Mouse (Mus musculus) intestine, postnatal 0 days (tissue): Measurements from ENCODE around the gene Agfg1. TPM values are rescaled to one million over a fixed set of nuclear protein-coding genes. Genes with fewer than 3 reads are reported as not detected.
"Not testable (repeated sequence)": the region's sequence is repeated elsewhere in the genome, so short reads cannot be mapped to it uniquely, and the experiment has no call there.

Source experiments
- ATAC-seq: fragments of 200-750 bp; cut with Nextera tagmentation; 2 replicates; pipeline ENCODE4 v1.8.0; 2017; ENCODE audit warnings: mild to moderate bottlenecking, moderate TSS enrichment, moderate library complexity
- H3K27ac ChIP-seq: fragments of 300-500 bp; sonication (generic); 2 replicates; pipeline ENCODE4 v1.5.1; 2014; ENCODE audit warnings: mild to moderate bottlenecking, low read depth, low read length, moderate library complexity
- H3K27me3 ChIP-seq: fragments of 300-500 bp; sonication (generic); replicated peaks from 2 replicates; pipeline ENCODE4 v1.6.1; 2014; ENCODE audit warnings: low read length, mixed read lengths; ENCODE audit not compliant: control insufficient read depth, insufficient read depth
- H3K36me3 ChIP-seq: fragments of 300-500 bp; sonication (generic); 2 replicates; pipeline ENCODE4 v1.6.1; 2014; ENCODE audit warnings: mild to moderate bottlenecking, moderate library complexity; ENCODE audit not compliant: control insufficient read depth, insufficient read depth
- H3K4me1 ChIP-seq: fragments of 300-500 bp; sonication (generic); replicated peaks from 2 replicates; pipeline ENCODE4 v1.6.1; 2014; ENCODE audit warnings: antibody characterized with exemption, low read length, mixed read lengths; ENCODE audit not compliant: control insufficient read depth, insufficient read depth
- H3K4me2 ChIP-seq: fragments of 300-500 bp; sonication (generic); replicated peaks from 2 replicates; pipeline ENCODE4 v1.6.1; 2014; ENCODE audit warnings: low read depth, mild to moderate bottlenecking, moderate library complexity
- H3K4me3 ChIP-seq: fragments of 300-500 bp; sonication (generic); 2 replicates; pipeline ENCODE4 v1.5.1; 2014; ENCODE audit warnings: low read depth, low read length
- H3K9ac ChIP-seq: fragments of 300-500 bp; sonication (generic); 2 replicates; pipeline ENCODE4 v1.6.1; 2014; ENCODE audit warnings: mild to moderate bottlenecking, low read depth, low read length
- H3K9me3 ChIP-seq: fragments of 300-500 bp; sonication (generic); 2 replicates; pipeline ENCODE4 v1.6.1; 2016; ENCODE audit warnings: mixed run types; ENCODE audit not compliant: control insufficient read depth
- CTCF ChIP-seq: sonication (generic); IDR thresholded peaks from 2 replicates; pipeline ENCODE4 v1.5.1; 2016; ENCODE audit warnings: low read depth, mild to moderate bottlenecking, control low read depth, antibody characterized with exemption, moderate library complexity
- WGBS: fragments of 180-500 bp; shearing (Covaris S2); extraction: QIAGEN DNeasy Blood & Tissue Kit; methylation state at CpG from one replicate; pipeline ENCODE4 v1.1.7; 2014; 5-methylcytosine and 5-hydroxymethylcytosine counted together
- polyA plus RNA-seq: library from polyadenylated mRNA; unstranded; fragments of >200 nt; fragmentation: Nextera tagmentation; extraction: Ambion mirVana; gene quantifications from 2 replicates; pipeline ENCODE4 v1.2.1, GENCODE M21; 2015

Agfg1 gene
- polyA plus RNA-seq, 1 experiment from 2014 or later, result 35.8 TPM

DNA sequence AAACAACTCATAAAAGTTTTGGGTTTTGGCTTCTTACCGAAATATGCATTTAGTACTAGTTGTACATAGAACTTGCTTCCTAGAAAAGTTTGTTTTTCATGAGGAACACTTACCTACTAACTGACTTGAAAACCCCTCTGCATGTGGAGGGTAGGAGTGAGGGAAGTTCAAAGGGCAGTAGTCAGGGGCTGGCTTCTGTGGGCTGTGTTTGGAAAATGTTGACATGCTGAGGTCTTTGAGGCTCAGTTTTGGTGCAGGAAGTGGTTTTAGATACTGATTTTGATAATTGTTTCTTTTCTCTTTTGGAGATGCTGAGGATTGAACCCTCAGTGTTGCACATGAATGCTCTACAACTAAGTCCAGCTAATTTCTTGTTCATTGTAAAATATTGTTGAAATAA lies 61.3 kb downstream of the Agfg1 start:
- Histone ChIP-seq H3K4me2 (no peak overlapping the region), H3K9ac (no peak overlapping the region), H3K27ac (no peak overlapping the region), H3K9me3 (no peaks in the 10 kb centered on the region), H3K4me1 (no peaks in the 10 kb centered on the region), H3K27me3 (no peaks in the 10 kb centered on the region), H3K36me3 (peaks cover 31% of the 10 kb centered on the region), H3K4me3 (no peak overlapping the region)
- no peak for ATAC-seq
- TF ChIP-seq CTCF, result no peak
- 95% methylated on average over 1 of the region's 1 CpGs for WGBS

DNA sequence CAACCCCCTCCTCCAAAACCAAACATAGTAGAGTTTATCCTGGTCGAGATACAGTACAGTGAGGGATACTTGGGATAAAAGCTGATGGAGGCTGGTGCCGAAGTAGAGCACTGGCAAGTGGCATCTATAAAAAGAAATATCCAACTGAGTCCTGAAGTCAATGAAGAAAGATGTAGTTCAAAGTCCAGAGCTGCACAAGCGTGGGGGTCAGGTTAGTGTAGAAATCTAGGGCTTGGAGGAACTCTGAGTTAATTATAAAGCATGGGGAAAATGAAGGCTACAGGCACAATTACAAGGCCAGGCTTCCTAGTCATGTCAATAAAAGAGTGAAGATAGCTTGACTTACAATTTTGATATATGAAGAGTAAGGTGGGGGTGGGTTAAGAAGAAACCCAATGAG lies 61.9 kb downstream of the Agfg1 start:
- Histone ChIP-seq H3K4me3 (no peak overlapping the region), H3K27me3 (no peaks in the 10 kb centered on the region), H3K4me1 (no peaks in the 10 kb centered on the region), H3K4me2 (no peak overlapping the region), H3K9ac (no peak overlapping the region), H3K27ac (no peak overlapping the region), H3K9me3 (no peaks in the 10 kb centered on the region), H3K36me3 (peaks cover 30% of the 10 kb centered on the region)
- 79% methylated on average over 3 of the region's 3 CpGs for WGBS
- TF ChIP-seq CTCF, result no peak
- 0 out of 2 replicates have a peak, but pooled peaks have one; percentile 35 for ATAC-seq

DNA sequence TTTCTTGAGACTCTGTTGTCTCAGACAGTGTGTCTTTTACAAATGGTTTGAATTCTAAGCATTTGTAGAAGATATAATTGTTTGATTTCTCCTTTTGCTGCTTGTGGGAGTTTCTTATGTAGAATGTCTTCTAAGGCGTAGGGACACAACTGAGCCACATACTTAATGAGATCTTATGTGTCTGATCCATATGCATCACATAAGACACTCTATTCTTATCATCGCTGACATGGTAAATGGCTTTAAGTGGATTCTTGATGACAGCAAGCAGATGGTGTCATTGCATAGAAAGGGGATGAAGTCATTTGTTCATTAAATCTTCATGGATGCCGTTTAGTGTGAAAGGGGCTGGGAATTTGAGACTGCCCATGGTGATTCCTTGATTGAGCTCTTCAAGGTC lies 66.6 kb downstream of the Agfg1 start:
- no peaks in the 10 kb centered on the region for H3K9me3 ChIP-seq
- ATAC-seq, result no peak
- H3K27me3 ChIP-seq, result no peaks in the 10 kb centered on the region
- WGBS, result 82% methylated on average over 3 of the region's 3 CpGs
- no peak overlapping the region for H3K9ac ChIP-seq
- H3K36me3 ChIP-seq, result peaks cover 10% of the 10 kb centered on the region; the same call in 1 of the 2 replicates
- H3K4me1 ChIP-seq, result no peaks in the 10 kb centered on the region
- no peak overlapping the region for H3K4me2 ChIP-seq
- no peak overlapping the region for H3K27ac ChIP-seq
- H3K4me3 ChIP-seq, result no peak overlapping the region
- TF ChIP-seq CTCF, result no peak

DNA sequence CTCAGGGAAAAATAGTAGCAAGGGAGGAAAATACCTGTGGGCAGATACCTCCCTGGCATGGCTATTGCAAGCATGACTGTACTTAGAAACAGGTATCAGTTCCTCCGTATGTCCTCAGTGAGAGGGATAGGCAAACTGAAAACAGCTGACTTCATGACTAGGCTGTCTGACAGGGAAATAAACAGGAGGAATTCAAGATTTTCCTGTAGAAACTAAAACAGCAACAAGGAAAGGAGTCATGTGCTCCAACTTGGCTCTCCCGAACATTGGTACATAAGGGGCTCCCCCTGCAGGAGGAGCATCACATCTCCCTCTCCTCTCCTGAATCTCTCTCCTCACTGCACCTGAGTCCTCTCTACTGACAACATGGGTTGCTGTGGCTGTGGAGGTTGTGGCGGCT lies 73.7 kb downstream of the Agfg1 start, which contains the start of gene A030005L19Rik:
Gene A030005L19Rik (plus strand): TSS at position 301 of the 400 bp plus-strand sequence.
- H3K9me3 ChIP-seq, result no peaks in the 10 kb centered on the region
- H3K4me1 ChIP-seq, result no peaks in the 10 kb centered on the region
- no peaks in the 10 kb centered on the region for H3K36me3 ChIP-seq
- 0 out of 2 replicates have a peak, but pooled peaks have one; percentile 24 for ATAC-seq
- H3K27ac ChIP-seq, result no peak within 1 kb of the TSS
- TF ChIP-seq CTCF, result peak; percentile 53
- H3K4me3 ChIP-seq, result no peak within 1 kb of the TSS
- H3K4me2 ChIP-seq, result no peak within 1 kb of the TSS
- no peak within 1 kb of the TSS for H3K9ac ChIP-seq
- WGBS, result 75% methylated on average over 3 of the region's 3 CpGs
- H3K27me3 ChIP-seq, result no peaks in the 10 kb centered on the region

DNA sequence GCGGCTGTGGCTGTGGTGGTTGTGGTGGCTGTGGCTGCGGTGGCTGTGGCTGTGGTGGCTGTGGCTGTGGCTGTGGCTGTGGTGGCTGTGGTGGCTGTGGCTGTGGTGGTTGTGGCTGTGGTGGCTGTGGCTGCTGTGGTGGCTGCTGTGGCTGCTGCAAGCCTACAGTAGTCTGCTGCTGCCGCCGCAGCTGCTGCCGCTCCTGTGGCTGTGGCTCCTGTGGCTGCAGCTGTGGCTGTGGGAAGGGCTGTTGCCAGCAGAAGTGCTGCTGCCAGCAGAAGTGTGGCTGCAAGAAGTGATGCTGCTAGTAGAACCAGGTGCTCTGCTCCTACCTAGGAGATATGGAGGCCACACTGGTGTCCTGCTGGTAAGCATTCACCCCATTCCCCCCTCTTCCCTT lies 74.2 kb downstream of the Agfg1 start:
- H3K9ac ChIP-seq, H3K4me3 ChIP-seq, ATAC-seq, H3K36me3 ChIP-seq, H3K27ac ChIP-seq, H3K4me1 ChIP-seq, H3K4me2 ChIP-seq, H3K27me3 ChIP-seq, H3K9me3 ChIP-seq: not testable (repeated sequence)
- 82% methylated on average over 5 of the region's 5 CpGs for WGBS

DNA sequence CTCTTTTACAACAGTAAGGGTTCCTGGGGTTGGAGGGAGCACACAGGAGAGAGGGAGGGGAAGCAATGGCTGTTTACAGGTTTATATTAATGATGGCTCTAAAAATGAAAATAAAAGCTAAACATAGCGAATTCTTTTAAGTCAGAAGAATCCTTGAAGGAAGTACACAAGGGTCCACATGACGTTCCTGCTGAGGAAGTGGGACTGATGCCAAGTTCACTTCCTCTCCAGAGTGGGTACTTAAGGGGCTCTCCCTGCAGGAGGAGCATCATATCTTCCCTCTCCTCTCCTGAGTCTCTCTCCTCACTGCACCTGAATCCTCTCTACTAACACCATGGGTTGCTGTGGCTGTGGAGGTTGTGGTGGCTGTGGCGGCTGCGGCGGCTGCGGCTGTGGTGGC lies 85.4 kb downstream of the Agfg1 start, which contains the start of gene A030014E15Rik:
Gene A030014E15Rik (plus strand): TSS at position 268 of the 400 bp plus-strand sequence.
- Histone ChIP-seq H3K9ac (no peak within 1 kb of the TSS), H3K4me2 (no peak within 1 kb of the TSS), H3K4me3 (no peak within 1 kb of the TSS), H3K36me3 (no peaks in the 10 kb centered on the region), H3K27me3 (no peaks in the 10 kb centered on the region), H3K4me1 (no peaks in the 10 kb centered on the region), H3K27ac (no peak within 1 kb of the TSS), H3K9me3 (no peaks in the 10 kb centered on the region)
- TF ChIP-seq CTCF, result no peak
- no peak for ATAC-seq
- 79% methylated on average over 6 of the region's 6 CpGs for WGBS

DNA sequence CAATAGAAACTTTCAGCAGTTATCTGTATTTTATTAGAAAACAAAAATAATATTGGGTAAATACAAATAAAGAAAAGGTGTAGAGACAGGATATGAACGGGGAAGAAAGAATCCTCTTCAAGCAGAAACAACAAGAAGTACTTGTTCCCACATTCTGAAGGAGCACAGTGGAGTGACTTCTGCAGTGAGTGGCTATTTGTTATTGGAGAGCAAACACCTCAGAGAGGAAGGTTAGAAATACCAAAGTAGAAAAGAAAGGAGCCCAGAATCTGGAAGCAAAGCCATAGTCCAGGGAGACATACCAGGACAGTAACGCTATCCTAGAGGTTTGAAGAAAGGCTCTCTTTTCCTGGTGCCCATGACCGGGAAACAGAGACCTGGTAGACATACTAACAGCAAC lies 91.3 kb downstream of the Agfg1 start:
- WGBS, result 84% methylated on average over 1 of the region's 3 CpGs

DNA sequence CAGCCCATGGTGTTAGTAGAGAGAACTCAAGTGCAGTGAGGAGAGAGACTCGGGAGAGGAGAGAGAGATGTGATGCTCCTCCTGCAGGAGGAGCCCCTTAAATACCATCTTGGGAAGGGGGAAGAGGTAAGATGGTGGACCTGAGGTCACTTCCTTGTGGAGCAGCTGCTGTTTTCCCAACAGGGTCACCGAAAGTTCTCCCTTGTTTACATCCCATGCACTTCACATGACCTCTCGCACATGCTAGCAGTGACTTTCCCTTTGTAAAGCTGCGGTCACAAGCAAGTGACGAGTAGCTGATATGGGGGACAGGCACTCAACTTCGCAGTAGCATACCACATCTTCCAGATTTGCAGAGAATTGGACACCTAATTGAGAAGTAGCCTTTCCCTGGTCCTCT lies 92.0 kb downstream of the Agfg1 start, which contains the start of gene Gm6217:
Gene Gm6217 (minus strand): TSS at position 74 of the 400 bp plus-strand sequence.
- H3K36me3 ChIP-seq, H3K4me2 ChIP-seq, H3K27ac ChIP-seq, ATAC-seq, H3K9ac ChIP-seq, H3K4me3 ChIP-seq, H3K27me3 ChIP-seq, H3K4me1 ChIP-seq, H3K9me3 ChIP-seq: not testable (repeated sequence)
- no CpG with 5 or more reads among the region's 6 CpGs for WGBS

More for the DNA sequence above, 91.3 kb downstream of the Agfg1 start:
- H3K4me2 ChIP-seq, H3K36me3 ChIP-seq, H3K9ac ChIP-seq, H3K4me3 ChIP-seq, H3K27me3 ChIP-seq, H3K4me1 ChIP-seq, H3K9me3 ChIP-seq, H3K27ac ChIP-seq, ATAC-seq: not testable (repeated sequence)
